Mouse (Mus musculus): ENCODE results near the gene Atg7. TPM values are rescaled to one million over a fixed set of nuclear protein-coding genes. Genes with fewer than 3 reads are reported as not detected.

The Atg7 gene
- polyA plus RNA-seq, 1 experiment, result 16.0 TPM

- H3K4me3 ChIP-seq (ENCODE audit: low read depth, low read length), result peak overlapping the region; percentile 57
- H3K4me1 ChIP-seq (ENCODE audit: control insufficient read depth, insufficient read depth, insufficient read length, low read length), result peaks cover 31% of the 10 kb centered on the region
- TF ChIP-seq POLR2A (IDR thresholded peaks at IDR 0.05; ENCODE audit: low read depth, low read length) (no peak), CTCF (IDR thresholded peaks at IDR 0.05; ENCODE audit: extremely low read depth, insufficient read length, insufficient replicate concordance, low read depth, low read length) (no peak)
- H3K27me3 ChIP-seq (ENCODE audit: control insufficient read depth, insufficient read depth, low read length), result no peaks in the 10 kb centered on the region
- H3K36me3 ChIP-seq (ENCODE audit: control insufficient read depth, insufficient read depth, low read length), result peaks cover 3% of the 10 kb centered on the region; the same call in 1 of the 2 replicates
- 0% methylated on average over 18 of the region's 18 CpGs for WGBS
- peak overlapping the region; percentile 81 for H3K27ac ChIP-seq (ENCODE audit: insufficient read depth, low read depth, low read length)
Observed at GRCm38 (mm10) chr6:114875018-114875558, 232.2 kb downstream of the Atg7 start.

GRCm38 (mm10) chr6:114876033-114876432 lies 233.1 kb downstream of the Atg7 start:
- Histone ChIP-seq H3K4me1 (ENCODE audit: control insufficient read depth, insufficient read depth, insufficient read length, low read length) (peaks cover 35% of the 10 kb centered on the region), H3K27me3 (ENCODE audit: control insufficient read depth, insufficient read depth, low read length) (no peaks in the 10 kb centered on the region), H3K27ac (ENCODE audit: insufficient read depth, low read depth, low read length) (peak overlapping the region; percentile 81), H3K36me3 (ENCODE audit: control insufficient read depth, insufficient read depth, low read length) (peaks cover 2% of the 10 kb centered on the region; the same call in 1 of the 2 replicates), H3K4me3 (ENCODE audit: low read depth, low read length) (no peak overlapping the region)
- TF ChIP-seq CTCF (IDR thresholded peaks at IDR 0.05; ENCODE audit: extremely low read depth, insufficient read length, insufficient replicate concordance, low read depth, low read length), result no peak
- TF ChIP-seq POLR2A (IDR thresholded peaks at IDR 0.05; ENCODE audit: low read depth, low read length), result no peak
- WGBS, result 13% methylated on average over 4 of the region's 4 CpGs

- Histone ChIP-seq H3K27ac (ENCODE audit: insufficient read depth, low read depth, low read length) (no peak overlapping the region), H3K4me3 (ENCODE audit: low read depth, low read length) (no peak overlapping the region), H3K4me1 (ENCODE audit: control insufficient read depth, insufficient read depth, insufficient read length, low read length) (peaks cover 35% of the 10 kb centered on the region), H3K36me3 (ENCODE audit: control insufficient read depth, insufficient read depth, low read length) (no peaks in the 10 kb centered on the region), H3K27me3 (ENCODE audit: control insufficient read depth, insufficient read depth, low read length) (no peaks in the 10 kb centered on the region)
- TF ChIP-seq CTCF (IDR thresholded peaks at IDR 0.05; ENCODE audit: extremely low read depth, insufficient read length, insufficient replicate concordance, low read depth, low read length) (no peak), POLR2A (IDR thresholded peaks at IDR 0.05; ENCODE audit: low read depth, low read length) (no peak)
- WGBS, result 45% methylated on average over 6 of the region's 6 CpGs
Observed at GRCm38 (mm10) chr6:114876546-114876945, 233.6 kb downstream of the Atg7 start.

GRCm38 (mm10) chr6:114878841-114879520 lies 236.1 kb downstream of the Atg7 start:
- WGBS, result 33% methylated on average over 19 of the region's 19 CpGs
- Histone ChIP-seq H3K4me1 (ENCODE audit: control insufficient read depth, insufficient read depth, insufficient read length, low read length) (peaks cover 49% of the 10 kb centered on the region), H3K27me3 (ENCODE audit: control insufficient read depth, insufficient read depth, low read length) (no peaks in the 10 kb centered on the region), H3K27ac (ENCODE audit: insufficient read depth, low read depth, low read length) (no peak overlapping the region), H3K4me3 (ENCODE audit: low read depth, low read length) (no peak overlapping the region), H3K36me3 (ENCODE audit: control insufficient read depth, insufficient read depth, low read length) (no peaks in the 10 kb centered on the region)
- TF ChIP-seq POLR2A (IDR thresholded peaks at IDR 0.05; ENCODE audit: low read depth, low read length), result no peak
- no peak for TF ChIP-seq CTCF (IDR thresholded peaks at IDR 0.05; ENCODE audit: extremely low read depth, insufficient read length, insufficient replicate concordance, low read depth, low read length)

- Histone ChIP-seq H3K27me3 (ENCODE audit: control insufficient read depth, insufficient read depth, low read length) (no peaks in the 10 kb centered on the region), H3K27ac (ENCODE audit: insufficient read depth, low read depth, low read length) (no peak overlapping the region), H3K4me3 (ENCODE audit: low read depth, low read length) (no peak overlapping the region), H3K4me1 (ENCODE audit: control insufficient read depth, insufficient read depth, insufficient read length, low read length) (peaks cover 37% of the 10 kb centered on the region), H3K36me3 (ENCODE audit: control insufficient read depth, insufficient read depth, low read length) (no peaks in the 10 kb centered on the region; the same call in 1 of the 2 replicates)
- TF ChIP-seq POLR2A (IDR thresholded peaks at IDR 0.05; ENCODE audit: low read depth, low read length), result no peak
- no peak for TF ChIP-seq CTCF (IDR thresholded peaks at IDR 0.05; ENCODE audit: extremely low read depth, insufficient read length, insufficient replicate concordance, low read depth, low read length)
- WGBS, result 30% methylated on average over 4 of the region's 4 CpGs
Observed at GRCm38 (mm10) chr6:114880798-114881197, 237.9 kb downstream of the Atg7 start.

GRCm38 (mm10) chr6:114882212-114882611 lies 239.3 kb downstream of the Atg7 start:
- WGBS, result 72% methylated on average over 5 of the region's 5 CpGs
- Histone ChIP-seq H3K27me3 (ENCODE audit: control insufficient read depth, insufficient read depth, low read length) (no peaks in the 10 kb centered on the region), H3K36me3 (ENCODE audit: control insufficient read depth, insufficient read depth, low read length) (peaks cover 4% of the 10 kb centered on the region), H3K27ac (ENCODE audit: insufficient read depth, low read depth, low read length) (peak overlapping the region; percentile 64; the same call in 1 of the 2 replicates), H3K4me3 (ENCODE audit: low read depth, low read length) (no peak overlapping the region), H3K4me1 (ENCODE audit: control insufficient read depth, insufficient read depth, insufficient read length, low read length) (peaks cover 38% of the 10 kb centered on the region)
- no peak for TF ChIP-seq POLR2A (IDR thresholded peaks at IDR 0.05; ENCODE audit: low read depth, low read length)
- TF ChIP-seq CTCF (IDR thresholded peaks at IDR 0.05; ENCODE audit: extremely low read depth, insufficient read length, insufficient replicate concordance, low read depth, low read length), result no peak

GRCm38 (mm10) chr6:114882675-114883074 lies 239.8 kb downstream of the Atg7 start:
- H3K4me1 ChIP-seq (ENCODE audit: control insufficient read depth, insufficient read depth, insufficient read length, low read length), result peaks cover 39% of the 10 kb centered on the region
- no peak overlapping the region for H3K4me3 ChIP-seq (ENCODE audit: low read depth, low read length)
- peak overlapping the region; percentile 64 for H3K27ac ChIP-seq (ENCODE audit: insufficient read depth, low read depth, low read length)
- peaks cover 4% of the 10 kb centered on the region for H3K36me3 ChIP-seq (ENCODE audit: control insufficient read depth, insufficient read depth, low read length)
- WGBS, result 64% methylated on average over 7 of the region's 7 CpGs
- TF ChIP-seq CTCF (IDR thresholded peaks at IDR 0.05; ENCODE audit: extremely low read depth, insufficient read length, insufficient replicate concordance, low read depth, low read length) (no peak), POLR2A (IDR thresholded peaks at IDR 0.05; ENCODE audit: low read depth, low read length) (no peak)
- H3K27me3 ChIP-seq (ENCODE audit: control insufficient read depth, insufficient read depth, low read length), result no peaks in the 10 kb centered on the region

Data from small intestine, adult 2 months (tissue).